Mouse (Mus musculus) lung, adult 2 months (tissue): ENCODE measurements around the gene Stoml2.
A peak's percentile ranks its signal among the peaks of the same experiment; 100 is the strongest.

Experiments
- CTCF ChIP-seq: fragments of 200-500 bp; IDR thresholded peaks from 2 replicates; pipeline ENCODE4 v1.5.1; 2011; ENCODE audit warnings: mild to moderate bottlenecking, low read length, control low read depth; ENCODE audit not compliant: insufficient read depth
- POLR2A ChIP-seq: fragments of 200-500 bp; IDR thresholded peaks from 2 replicates; pipeline ENCODE4 v1.6.1; 2011; ENCODE audit warnings: low read depth, mild to moderate bottlenecking, control low read depth, low read length, borderline replicate concordance; ENCODE audit errors: extremely low read depth

DNA sequence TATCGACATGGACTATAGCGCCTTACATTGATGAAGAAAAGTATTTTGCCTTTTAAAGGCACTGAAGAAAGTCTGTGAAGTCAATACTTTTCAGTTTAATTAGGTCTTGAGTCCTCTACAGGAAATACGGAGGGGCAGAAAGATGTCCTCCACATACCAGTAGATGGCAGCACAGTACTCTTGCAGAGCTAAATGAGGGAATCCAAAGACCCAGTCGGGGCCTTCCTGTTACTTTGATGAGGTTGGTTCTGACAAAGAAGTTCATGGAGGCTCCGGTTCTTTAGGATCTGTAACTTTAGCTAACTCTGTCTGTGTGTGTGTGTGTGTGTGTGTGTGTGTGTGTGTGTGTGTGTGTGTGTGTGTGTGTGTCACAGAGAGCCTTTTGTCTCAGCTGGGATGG is 15.7 kb upstream of the Stoml2 start:
- TF ChIP-seq POLR2A = no peak
- peak; percentile 38; the same call in 1 of the 2 replicates for TF ChIP-seq CTCF
